Mouse (Mus musculus) myocyte (in vitro differentiated cells): ENCODE data around the gene Vps13d.

Experiments used
- MYOG ChIP-seq, 3 experiments: IDR thresholded peaks; one replicate each; pipeline ENCODE4 v1.6.1; 2011; ENCODE audit warnings: control low read depth in 2 of 3, low read depth in 2 of 3, mild to moderate bottlenecking in 2 of 3; ENCODE audit not compliant: insufficient read length in 2 of 3, control insufficient read depth in 1 of 3, insufficient read depth in 1 of 3
- POLR2A ChIP-seq: IDR thresholded peaks from one replicate; pipeline ENCODE4 v1.6.1; 2011; ENCODE audit warnings: low read depth, mild to moderate bottlenecking, control low read depth, moderate library complexity; ENCODE audit not compliant: insufficient read length
- USF1 ChIP-seq: IDR thresholded peaks from one replicate; pipeline ENCODE4 v1.6.1; 2011; ENCODE audit warnings: low read depth, mild to moderate bottlenecking, control low read depth, moderate library complexity

- TF ChIP-seq MYOG (IDR thresholded peaks at IDR 0.05; ENCODE audit: control insufficient read depth in 1 of 3, insufficient read depth in 1 of 3, insufficient read length in 2 of 3, low read depth in 2 of 3), result no peak
- TF ChIP-seq USF1, result no peak
- no peak for TF ChIP-seq POLR2A
Observed at GRCm38 (mm10) chr4:145155956-145156355, 38.8 kb downstream of the Vps13d start.
